Mouse (Mus musculus) brain, embryonic 14.5 days (tissue): ENCODE data around the gene Abat.

ENCODE experiments used
- CTCF ChIP-seq: fragments of 200-500 bp; IDR thresholded peaks from 2 replicates; pipeline ENCODE4 v1.5.1; 2012; ENCODE audit warnings: inconsistent platforms, mild to moderate bottlenecking, moderate library complexity, borderline replicate concordance; ENCODE audit not compliant: insufficient read depth, insufficient read length; ENCODE audit errors: extremely low read depth
- POLR2A ChIP-seq: fragments of 200-500 bp; IDR thresholded peaks from 2 replicates; pipeline ENCODE4 v1.6.1; 2012; ENCODE audit warnings: mild to moderate bottlenecking, inconsistent platforms, borderline replicate concordance; ENCODE audit not compliant: poor library complexity, insufficient read depth, insufficient read length, severe bottlenecking; ENCODE audit errors: extremely low read depth

DNA sequence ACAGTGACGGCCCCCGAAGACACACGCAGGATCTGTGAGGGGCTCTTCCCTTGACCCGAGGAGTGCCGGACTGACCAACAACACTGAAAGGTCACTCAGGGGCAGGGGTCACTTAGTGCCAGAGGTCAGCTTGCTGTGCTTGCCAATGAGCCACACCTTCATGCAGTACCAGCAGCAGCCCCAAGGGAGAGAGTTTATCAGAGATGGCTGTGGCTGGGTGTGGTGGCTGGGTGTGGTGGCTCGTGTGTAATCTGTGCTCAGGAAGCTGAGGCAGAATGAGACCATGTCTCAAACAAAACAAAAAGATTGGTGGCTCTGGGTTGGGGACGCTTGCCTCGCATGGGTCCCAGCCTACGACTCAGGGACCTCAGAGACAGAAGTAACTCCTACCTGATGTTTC lies 142.4 kb downstream of the Abat start:
- TF ChIP-seq CTCF (no peak), POLR2A (no peak)
